Mouse (Mus musculus) gonadal fat pad, adult 2 months (tissue): Measurements from ENCODE around the gene Nanog. TPM values are rescaled to one million over a fixed set of nuclear protein-coding genes. Genes with fewer than 3 reads are reported as not detected.
A peak's percentile ranks its signal among the peaks of the same experiment; 100 is the strongest.
"Not testable (repeated sequence)": the region's sequence is repeated elsewhere in the genome, so short reads cannot be mapped to it uniquely, and the experiment has no call there.

Experiments used
- DNase-seq: peaks from one replicate; pipeline ENCODE4 v3.0.0-alpha.2; 2012; ENCODE audit warnings: low read depth
- polyA plus RNA-seq: library from polyadenylated mRNA; depleted of rRNA; stranded (reverse); fragments of >200 nt; gene quantifications from 2 replicates; pipeline ENCODE4 v1.2.3, GENCODE M21; 2012

Nanog gene
- polyA plus RNA-seq, 1 experiment, result 0.23 TPM

DNA sequence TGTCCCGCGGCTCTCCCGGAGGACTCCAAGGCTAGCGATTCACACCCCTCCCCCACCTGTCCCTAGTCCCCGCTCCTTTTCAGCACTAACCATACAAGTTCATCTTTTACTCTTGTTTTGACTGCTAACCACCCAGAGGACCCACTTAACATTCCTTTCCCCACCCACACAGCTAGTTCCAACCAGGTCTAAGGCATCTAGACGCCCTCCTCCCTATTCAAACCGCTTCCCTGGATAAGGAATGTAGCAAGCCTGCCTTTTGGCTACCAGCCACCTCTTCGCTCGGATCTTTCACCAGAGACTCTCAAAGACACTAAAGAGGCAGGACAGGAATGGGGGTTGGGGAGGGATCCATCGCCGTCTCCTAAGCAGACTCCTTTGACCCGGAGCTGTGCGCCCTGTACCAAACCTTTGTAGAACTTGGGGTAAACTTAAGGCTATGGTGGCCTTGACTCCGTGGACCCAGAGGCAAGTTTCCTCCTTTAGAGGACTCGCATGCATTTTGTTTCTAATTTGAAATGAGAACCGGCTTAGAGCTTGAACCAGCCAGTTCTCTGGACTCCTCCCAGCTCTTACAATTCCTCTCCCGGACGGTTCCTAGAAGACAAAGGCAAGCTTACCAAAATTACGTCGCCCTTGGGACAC, 4.7 kb upstream of the Nanog start:
- peak; percentile 23 for DNase-seq

DNA sequence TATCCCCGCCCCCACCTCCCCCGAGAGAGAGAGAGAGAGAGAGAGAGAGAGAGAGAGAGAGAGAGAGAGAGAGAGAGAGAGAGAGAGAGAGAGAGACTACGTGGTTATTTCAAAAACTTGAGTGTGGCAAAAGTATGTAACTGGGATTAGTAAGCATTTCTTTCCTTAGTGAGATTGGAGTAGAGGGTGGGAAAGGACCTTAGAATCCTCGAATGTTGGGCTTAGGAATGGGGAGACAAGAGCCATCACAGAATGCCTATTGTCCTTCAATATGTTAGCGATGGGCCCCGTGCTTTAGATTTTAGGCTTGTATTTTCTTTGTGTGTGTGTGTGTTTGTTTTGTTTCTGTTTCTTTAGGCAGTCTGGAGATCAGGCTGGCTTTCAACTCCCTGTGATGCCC, 4.0 kb upstream of the Nanog start:
- DNase-seq, result no peak

DNA sequence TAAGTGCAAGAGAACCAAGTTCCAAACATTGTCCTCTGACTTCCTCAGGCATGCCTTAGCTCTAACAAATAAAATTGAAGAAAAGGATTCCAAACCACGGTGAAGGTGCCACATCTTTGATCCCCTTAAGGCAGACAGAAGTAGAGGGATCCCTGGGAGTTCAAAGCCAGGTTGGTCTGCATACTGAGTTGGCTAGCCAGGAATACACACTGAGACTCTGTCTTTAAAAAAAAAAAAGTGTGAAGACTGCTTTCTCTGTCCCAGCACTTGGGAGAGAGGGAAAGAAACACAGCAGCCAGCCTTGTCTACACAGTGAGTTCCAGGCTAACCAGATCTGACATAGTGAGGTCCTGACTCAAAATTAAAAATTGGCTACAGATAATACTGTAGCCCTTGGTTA, 3.6 kb upstream of the Nanog start:
- no peak for DNase-seq

DNA sequence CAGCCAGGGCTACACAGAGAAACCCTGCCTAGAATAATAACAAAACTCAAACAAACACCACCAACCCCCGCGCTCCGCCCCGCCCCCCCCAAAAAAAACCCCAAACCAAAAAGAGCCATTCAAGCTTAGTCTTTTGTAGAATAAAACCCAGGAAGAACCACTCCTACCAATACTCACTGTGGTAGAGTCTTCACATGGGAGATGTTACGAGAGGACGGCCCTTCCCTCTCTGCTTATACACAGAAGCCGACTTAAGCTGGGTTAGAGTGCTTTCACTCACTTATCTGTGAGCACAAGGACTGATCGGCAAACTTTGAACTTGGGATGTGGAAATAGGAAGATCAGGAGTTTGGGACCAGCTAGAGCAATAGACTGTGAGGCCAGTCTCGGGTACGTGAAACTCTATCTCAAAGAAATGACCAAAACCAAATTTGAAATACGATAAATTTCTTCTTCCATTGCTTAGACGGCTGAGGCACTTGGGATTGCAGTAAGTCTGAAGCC, 900 bp upstream of the Nanog start:
- no peak for DNase-seq

DNA sequence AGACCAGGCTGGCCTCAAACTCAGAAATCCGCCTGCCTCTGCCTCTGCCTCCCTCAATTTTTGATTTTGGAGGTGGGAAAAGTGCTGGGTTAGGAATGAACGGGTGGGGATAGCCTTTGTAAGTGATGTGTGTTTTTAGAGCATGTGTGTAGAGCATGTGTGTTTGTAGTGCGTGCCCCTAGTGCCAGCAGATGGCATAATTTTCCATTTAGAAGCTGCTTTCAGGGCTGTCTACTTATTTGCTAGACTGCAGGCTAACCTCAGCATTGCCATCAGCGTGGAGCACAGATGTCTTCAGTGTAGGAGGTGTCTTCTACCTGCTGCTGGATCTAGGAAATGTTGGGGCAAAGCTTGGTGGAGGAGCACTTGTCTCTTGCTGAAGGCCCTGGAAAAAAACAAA, 1.5 kb downstream of the Nanog start:
- no peak for DNase-seq

DNA sequence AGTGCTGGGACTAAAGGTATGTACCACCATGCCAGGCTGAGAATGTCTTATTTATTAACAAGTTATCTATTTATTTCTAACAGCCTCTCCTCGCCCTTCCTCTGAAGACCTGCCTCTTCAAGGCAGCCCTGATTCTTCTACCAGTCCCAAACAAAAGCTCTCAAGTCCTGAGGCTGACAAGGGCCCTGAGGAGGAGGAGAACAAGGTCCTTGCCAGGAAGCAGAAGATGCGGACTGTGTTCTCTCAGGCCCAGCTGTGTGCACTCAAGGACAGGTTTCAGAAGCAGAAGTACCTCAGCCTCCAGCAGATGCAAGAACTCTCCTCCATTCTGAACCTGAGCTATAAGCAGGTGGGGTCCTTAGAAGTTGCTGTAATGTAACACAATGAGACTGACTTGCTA, 4.2 kb downstream of the Nanog start:
- DNase-seq, result no peak

DNA sequence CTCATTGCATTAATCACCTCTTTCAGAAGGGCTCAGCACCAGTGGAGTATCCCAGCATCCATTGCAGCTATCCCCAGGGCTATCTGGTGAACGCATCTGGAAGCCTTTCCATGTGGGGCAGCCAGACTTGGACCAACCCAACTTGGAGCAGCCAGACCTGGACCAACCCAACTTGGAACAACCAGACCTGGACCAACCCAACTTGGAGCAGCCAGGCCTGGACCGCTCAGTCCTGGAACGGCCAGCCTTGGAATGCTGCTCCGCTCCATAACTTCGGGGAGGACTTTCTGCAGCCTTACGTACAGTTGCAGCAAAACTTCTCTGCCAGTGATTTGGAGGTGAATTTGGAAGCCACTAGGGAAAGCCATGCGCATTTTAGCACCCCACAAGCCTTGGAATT, 5.8 kb downstream of the Nanog start:
- not testable (repeated sequence) for DNase-seq

DNA sequence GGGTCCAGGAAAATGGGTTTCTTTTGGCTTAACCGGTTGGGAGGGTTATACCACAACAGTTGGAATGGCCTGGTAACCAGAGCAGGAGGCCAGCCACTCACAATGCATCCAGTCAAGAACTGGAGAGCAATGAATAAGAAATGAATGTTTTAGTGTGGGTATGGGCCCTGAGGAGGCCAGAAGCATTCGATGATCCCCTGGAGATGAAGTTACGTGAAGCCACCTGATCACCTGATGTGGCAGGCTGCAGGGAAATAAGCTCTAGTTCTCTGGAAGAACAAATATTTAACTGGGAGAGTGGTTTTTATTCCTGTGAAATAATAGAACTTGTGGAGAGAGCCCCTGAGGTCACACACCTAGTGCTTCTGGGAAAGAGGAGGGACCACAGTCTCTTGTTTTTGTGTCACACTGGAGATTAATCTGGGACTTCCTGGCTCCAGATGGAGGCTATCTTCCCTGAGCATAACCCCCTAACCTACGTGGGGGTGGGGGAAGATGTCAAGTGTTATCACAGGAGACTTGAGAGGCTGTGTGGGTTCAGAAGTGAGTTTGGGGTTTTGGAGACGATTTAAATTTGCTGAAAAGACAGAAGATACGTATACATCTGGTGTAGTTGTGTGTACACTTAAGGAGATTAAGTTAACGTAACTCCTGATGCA, 7.5 kb downstream of the Nanog start:
- DNase-seq, result no peak

DNA sequence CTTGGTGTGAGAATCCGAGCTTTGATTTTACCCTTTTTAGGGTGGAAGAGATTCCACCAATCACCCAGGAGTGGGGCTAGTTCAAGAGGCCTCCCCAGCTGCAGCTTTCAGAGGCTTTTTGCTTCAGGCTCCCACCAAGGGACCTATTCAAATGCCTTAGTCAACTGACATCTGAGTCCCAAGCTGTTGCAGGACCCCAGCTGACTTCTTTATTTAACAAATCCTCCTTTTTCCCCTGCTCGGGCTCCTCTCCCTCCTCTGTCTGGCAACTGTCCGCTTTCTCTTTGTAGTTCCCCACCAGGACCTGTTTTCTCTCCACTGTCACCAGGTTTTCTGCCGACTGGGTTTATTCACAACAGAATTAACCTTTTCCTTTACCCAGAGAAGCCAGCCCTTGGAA, 8.6 kb downstream of the Nanog start:
- DNase-seq, result no peak

DNA sequence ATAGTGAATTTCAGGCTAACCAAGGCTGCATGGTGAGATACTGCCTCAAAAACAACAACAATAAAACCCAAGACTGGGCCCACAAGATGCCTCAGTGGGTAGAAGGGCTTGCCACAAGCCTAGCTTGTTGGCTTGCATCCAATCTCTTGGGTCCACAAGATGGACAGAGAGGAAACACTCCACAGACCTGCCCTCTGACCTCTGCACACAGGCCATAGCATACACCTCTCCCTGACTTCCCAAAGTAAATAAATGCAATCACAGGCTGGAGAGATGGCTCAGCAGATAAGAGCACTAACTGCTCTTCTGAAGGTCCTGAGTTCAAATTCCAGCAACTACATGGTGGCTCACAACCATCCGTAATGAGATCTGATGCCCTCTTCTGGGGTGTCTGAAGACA, 10.9 kb downstream of the Nanog start:
- not testable (repeated sequence) for DNase-seq

DNA sequence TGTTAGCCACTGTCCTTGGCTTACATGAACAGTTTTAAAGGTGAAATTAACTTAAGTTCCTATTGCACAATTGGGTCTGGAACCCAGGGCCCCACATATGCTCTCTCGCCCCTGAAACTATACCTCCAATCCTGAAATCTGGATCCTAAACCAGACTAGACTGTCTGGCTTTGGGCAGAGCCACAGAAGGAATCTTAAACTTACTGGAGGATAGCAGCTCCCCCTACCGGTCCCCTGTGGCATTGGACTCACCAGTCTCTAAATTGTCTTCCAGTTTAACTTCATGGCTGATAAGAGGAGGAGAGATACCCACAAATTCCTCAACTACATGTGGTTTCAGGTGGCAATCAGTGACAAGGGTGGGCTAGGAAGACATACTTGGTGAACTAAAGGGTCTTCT, 12.7 kb downstream of the Nanog start:
- DNase-seq, result no peak

DNA sequence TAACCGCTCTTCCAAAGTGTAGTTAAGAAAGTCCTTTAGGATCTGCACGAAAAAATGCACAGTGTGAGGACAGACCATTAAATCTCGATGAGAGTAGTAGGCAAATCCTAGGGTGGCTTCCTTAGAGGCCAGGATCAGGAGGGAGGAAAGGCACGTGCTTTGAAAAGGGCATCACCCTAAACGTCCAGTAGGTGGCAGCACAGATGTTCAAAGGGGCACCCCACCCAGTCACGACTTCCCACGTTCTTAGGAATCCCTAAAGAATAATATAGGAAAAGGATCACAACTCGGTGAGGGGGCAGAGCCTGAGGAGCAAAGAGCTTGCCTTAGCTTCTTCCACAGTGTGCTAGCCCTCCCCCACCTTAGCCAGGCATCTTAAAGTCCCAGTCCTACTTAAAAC, 32.7 kb downstream of the Nanog start:
- DNase-seq, result no peak

DNA sequence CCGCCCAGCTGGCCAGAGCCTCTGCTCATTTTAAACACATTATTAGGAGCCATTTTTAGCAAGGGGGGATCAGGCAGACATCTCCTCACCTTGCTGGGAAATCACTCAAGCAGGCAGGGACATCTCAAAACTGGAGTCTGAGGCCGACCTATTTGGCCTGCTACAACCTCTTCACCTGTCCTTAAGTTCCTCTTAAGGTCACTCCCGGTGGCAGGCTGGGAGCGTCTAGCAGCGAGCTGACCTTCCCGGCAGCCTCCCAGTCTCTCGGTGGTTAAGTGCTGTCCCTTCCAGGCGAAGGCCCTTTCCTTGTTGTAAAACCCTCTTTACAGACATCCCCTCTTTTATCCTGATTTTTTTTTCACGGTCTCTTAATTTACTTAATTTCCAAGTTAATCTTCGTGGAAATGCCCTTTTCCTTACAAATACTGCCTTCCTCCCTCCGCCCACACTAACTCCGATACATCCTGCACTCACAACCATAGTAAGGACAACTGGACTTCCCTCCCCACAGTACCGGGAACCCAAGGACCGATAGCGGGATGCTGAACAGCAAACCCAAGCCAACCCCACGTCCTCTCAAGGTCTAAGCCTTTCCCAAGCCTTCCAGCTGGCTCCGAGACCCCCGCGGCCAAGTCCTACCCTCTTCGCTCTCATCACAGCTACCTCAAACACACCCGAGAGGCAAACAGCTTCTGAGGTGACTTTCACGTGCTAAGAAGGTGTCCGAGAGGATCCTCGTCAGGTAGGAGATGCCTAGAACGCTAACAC, 34.4 kb downstream of the Nanog start:
- DNase-seq, result no peak

DNA sequence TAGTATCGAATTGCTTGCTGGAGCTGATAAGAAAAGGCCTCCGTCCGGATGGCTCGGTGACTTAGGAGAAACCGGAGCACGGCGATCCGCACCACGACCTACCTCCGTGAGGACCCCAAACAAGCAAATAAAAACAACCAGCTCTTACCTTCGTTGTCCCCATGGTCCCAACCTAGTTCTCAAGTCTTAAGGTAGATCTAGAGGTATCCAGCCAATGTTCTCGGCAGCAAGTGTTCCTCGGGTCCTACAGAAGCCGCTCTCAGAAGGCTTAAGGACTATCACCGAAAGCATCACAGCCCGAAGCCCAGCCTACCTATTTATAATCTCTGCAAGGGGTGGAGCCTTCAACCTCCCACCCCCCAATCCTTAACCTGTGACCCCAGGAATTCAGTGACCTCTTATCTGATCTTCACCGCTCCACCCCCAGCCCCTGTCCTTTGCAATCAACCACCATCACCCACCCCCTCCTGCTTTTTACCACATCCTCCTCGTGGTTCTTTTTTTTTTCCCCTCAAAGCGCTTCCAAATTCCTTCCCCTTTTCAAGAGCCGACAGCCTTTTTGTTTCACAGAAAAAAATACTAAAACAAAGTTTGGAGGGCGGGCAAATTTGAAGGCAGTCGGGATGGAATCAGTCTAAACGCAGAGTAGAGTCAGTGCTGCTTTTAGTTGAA, 35.1 kb downstream of the Nanog start:
- no peak for DNase-seq

DNA sequence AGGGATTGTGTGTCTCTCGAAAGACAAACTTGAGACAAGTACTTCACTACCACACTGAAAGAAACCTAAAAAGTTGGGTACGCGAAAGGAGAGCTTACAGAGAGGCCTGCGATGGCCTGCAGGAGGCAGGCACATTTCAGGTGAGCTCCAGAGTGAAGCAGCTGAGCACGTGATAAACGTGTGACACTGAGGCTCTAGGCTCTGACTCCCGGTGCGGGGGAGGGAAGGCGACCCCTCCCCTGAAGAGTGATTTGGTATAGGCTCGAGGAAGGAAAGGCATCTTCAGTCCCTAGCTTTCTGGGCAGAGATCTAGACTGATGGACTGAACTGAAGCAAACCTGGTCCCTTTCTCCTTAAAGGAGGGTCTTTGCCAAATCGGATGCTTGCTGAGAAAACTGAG, 36.1 kb downstream of the Nanog start:
- DNase-seq, result no peak

DNA sequence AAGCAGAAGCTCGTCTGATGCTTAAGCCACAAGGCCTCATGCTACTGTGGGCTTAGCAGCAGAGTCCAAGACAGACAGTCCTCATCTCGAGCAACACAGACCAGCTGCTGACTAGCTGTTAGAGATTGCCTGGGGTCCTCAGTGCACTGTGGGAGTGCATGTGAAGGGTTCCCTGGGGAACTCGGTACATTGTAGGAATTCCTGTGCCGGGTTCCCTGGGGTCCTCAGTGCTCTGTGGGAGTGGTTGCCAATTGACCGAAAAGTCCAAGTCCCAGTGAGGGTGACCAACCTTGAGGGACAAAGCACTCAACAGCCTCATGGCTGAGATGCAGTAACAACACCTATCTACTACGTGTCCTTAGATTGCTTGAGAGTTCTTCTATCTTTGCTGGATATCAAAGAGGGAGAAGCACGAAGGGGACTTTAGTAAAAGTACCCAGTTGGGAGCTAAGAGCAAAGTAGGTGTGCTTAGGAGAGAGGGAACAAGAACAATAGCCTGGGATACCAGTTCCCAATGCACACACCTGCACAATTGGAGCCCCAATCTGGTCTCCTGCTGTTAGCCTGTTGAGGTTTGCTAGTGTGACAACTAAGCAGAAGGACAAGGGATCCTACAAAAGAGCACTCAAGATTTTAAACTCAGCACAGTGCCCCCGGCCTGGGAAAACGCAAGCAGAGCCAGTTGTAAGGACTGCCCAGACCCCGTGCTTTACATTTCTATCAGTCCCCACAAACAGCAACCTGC, 37.4 kb downstream of the Nanog start:
- DNase-seq, result no peak

DNA sequence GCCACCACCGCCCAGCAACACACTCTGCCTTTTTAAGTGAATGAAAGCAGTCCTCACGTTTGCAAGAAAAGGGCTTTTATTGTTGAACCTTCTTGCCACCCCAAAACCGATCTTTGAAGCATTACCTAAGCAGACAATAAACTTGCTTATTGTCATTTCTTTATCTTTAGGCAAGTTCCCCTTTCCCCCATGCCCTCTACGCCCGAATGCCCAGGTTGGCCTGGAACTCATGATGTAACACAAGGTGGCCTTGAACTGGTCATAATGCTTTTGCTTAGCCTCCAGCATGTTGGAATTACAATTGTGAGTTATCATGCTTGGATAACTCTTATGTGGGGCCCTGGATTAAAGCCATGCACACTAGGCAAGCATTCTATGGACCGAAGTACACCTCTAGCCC, 43.3 kb downstream of the Nanog start:
- DNase-seq, result no peak

DNA sequence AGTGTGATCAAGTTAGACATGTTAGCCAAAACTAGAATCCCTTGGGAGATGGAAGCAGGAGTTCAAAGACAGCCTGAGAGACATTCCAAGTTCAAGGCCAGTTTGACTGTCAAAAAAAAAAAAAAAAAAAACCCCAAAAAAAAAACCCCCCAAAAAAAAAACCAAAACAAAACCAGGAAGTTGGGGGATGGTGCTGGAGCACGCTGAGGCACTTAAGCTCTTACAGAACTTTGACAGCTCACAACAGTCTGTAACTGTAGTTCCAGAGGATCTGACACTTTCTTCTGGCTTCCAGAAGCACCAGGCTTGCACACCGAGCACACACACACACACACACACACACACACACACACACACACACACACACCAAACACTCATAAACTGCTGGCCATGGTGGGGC, 48.6 kb downstream of the Nanog start:
- DNase-seq, result no peak

DNA sequence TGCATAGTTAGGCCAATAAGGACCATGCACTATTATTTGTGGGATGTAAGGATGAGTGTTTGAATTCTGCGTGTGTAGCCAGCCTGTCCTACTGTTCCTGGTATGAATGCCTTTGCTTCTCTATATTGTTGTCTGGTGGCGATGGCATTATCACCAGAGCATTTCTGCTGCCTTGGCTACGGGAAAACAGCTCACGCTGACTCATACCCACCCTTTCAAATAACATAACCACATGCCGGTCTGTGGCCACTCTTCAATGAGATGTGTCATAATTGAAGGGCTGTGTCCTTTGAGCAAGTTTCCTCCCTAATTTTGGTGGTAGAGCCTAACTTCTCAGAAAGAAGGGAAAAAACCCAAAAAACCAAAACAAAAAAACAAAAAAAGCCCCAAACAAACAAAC, 51.4 kb downstream of the Nanog start:
- DNase-seq, result no peak

DNA sequence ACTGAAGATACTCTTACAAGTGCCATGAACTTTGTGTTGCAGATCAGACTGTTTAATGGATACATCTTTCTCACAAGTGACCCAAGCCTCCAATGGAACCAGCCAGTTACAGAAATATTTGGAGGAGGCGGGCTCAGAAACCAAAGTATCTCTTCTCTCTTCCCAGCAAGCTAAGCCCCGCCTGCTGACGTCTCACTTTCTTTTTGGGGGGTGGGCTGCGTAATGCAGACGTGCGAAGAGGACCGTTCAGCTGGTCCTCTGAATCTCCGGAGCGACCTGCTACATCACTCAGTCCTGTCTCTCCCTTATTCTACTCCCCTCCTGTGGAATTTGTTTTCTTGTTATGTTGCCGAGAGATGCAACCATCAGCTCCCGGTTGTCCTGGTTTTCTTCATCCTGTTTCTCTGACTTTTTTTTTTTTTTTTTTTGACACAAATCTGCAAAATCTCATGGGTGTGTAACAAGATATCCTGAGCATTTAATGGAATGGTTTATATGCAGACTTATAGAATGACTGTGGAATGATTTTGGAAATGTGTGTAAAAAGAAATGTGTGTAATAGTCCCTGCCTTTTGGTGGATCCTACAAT, 53.8 kb downstream of the Nanog start:
- no peak for DNase-seq

DNA sequence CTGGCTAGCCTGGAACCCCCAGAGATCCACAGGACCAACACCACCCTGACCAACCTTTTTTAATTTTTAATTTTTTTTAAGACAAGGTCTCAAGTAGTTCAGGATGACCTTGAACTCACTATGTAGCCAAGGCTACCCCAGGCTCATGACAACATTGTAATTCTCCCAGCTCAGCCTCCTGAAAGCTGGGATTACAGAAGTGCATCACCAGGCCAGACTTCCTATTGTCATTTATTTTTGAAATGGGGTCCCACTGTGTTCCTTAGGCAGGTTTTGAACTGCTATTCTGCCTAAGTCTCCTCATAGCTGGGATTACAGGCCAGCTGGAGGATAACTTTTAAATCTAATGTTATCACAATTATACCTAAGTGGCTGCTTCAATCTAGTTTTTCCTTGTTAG, 54.6 kb downstream of the Nanog start:
- DNase-seq, result no peak
